Mouse (Mus musculus) G1E (cell line): Measurements from ENCODE around the gene Lrrc32.

ENCODE experiments used
- CTCF ChIP-seq: IDR thresholded peaks from 2 replicates; pipeline ENCODE4 v1.5.1; 2012; ENCODE audit warnings: low read depth, low read length, inconsistent platforms, mixed read lengths
- GATA1 ChIP-seq: IDR thresholded peaks from 2 replicates; pipeline ENCODE4 v1.6.1; 2012; ENCODE audit warnings: borderline replicate concordance, low read length, inconsistent platforms, mixed read lengths
- POLR2AphosphoS5 ChIP-seq: IDR thresholded peaks from 2 replicates; pipeline ENCODE4 v1.6.1; 2012; ENCODE audit warnings: low read depth, low read length, inconsistent platforms; ENCODE audit not compliant: insufficient replicate concordance
- TAL1 ChIP-seq: conservative IDR thresholded peaks from 2 replicates; pipeline ENCODE4 v1.6.1; 2012; ENCODE audit warnings: low read depth, low read length, inconsistent platforms, mixed read lengths

DNA sequence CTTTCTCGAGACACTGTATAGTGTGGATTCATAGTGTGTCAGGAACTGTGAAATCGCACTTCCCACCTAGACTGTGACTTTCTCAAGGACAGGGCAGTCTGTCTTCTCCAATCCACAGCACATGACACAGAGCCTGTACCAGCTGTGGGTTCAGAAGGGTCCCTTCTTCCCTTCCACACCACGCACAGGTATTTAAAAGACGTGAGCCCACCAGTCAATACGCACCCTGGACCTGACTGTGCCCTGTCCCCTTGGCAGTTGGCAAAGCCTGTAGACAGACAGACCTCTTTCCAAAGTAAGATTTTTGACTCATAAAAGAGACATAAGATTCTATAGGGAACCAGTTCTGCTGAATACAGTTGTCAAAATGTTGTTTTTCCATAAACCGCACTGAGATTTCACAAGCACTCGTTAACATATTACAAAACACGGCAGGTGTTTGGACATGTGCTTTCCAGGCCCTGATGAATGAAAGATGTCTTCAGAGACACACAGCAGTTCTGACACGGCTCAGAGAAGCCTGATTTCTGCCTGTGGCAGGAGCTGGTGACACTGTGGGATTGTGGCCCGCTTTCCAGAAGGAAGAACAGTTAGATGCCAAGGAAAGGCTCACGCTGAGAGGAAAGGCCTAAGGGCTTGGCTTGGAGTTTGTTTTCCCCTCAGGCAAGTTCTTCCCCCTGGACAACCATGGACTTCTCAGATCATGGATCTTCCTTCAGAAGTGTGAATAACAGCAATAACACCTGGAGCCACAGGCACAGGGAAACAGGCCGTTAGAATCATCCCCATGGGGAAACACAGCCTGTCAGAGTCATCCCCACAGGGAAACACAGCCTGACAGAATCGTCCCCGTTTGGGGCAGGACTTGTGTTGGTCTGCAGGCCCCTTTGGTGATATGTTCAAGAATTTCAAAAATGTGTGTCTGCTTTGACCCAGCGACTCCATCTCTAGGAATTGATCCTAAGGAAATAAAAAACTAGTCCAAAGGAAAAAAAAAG, 22.2 kb downstream of the Lrrc32 start:
- TF ChIP-seq CTCF (no peak), GATA1 (no peak), POLR2AphosphoS5 (no peak), TAL1 (no peak)
